Mouse (Mus musculus) thymus, adult 2 months (tissue): ENCODE measurements around the gene Slc16a11.

ENCODE experiments used
- CTCF ChIP-seq: fragments of 200-500 bp; IDR thresholded peaks from 2 replicates; pipeline ENCODE4 v1.5.1; 2012; ENCODE audit warnings: mild to moderate bottlenecking, control low read depth, low read length, moderate library complexity, borderline replicate concordance; ENCODE audit not compliant: control insufficient read depth, poor library complexity, insufficient read depth; ENCODE audit errors: extremely low read depth
- POLR2A ChIP-seq: fragments of 200-500 bp; IDR thresholded peaks from 2 replicates; pipeline ENCODE4 v1.6.1; 2012; ENCODE audit warnings: mild to moderate bottlenecking, low read length, control low read depth, moderate library complexity; ENCODE audit not compliant: control insufficient read depth, poor library complexity, insufficient read depth; ENCODE audit errors: extremely low read depth

DNA sequence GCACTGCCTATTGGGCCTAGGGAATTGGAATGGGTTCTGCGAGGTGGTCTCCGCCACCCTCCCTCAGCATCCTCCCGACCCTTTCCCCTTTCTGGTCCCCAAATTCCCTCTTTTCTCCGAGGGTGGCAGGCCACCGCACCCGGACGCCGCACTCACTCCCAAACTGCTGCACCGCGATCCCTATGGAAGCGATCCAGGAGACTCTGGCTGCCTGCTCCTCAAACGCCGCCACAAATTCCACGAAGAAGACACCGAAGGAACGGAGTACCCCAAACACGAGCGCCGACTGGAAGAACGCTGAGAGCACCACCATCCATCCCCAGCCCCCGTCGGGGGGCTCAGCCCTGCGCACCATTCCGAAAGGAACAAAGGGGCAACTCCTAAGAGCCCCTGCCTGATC is 7.8 kb downstream of the Slc16a11 start:
- no peak for TF ChIP-seq CTCF
- TF ChIP-seq POLR2A, result no peak
